Mouse (Mus musculus) E14TG2a.4 (cell line): ENCODE measurements around the gene Ihh.

ENCODE experiments used
- CTCF ChIP-seq: conservative IDR thresholded peaks from 2 replicates; pipeline ENCODE4 v1.5.1; 2014; ENCODE audit warnings: low read length
- NANOG ChIP-seq: IDR thresholded peaks from 2 replicates; pipeline ENCODE4 v1.6.1; 2014; ENCODE audit warnings: borderline replicate concordance, low read length, mixed read lengths
- POU5F1 ChIP-seq: IDR thresholded peaks from 2 replicates; pipeline ENCODE4 v1.6.1; 2014; ENCODE audit warnings: low read length, borderline replicate concordance

DNA sequence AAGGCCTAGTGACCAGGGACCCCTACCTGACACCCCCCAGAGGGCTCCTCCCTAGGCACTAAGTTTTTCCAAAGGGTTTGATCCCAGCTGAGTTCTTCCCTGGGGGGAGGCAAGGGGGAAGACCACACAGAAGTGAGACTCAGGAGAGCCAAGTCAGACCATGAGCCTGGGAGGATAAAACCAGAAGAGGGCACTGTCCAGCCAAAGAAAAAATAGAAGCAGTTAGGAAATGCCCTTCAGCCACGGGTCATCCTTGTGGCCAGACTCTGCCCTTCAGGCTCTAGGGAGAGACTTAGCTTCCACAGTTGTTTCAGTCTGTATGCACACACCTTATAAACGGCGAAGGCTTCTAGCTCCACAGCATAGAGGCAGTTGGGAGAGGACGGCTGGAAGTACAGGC, 27.0 kb downstream of the Ihh start:
- TF ChIP-seq CTCF = no peak
- no peak for TF ChIP-seq POU5F1
- no peak for TF ChIP-seq NANOG
